Mouse (Mus musculus): ENCODE results near the gene En2. TPM values are rescaled to one million over a fixed set of nuclear protein-coding genes. Genes with fewer than 3 reads are reported as not detected.

En2 gene
- polyA plus RNA-seq, 1 experiment from 2014 or later: not detected

DNA sequence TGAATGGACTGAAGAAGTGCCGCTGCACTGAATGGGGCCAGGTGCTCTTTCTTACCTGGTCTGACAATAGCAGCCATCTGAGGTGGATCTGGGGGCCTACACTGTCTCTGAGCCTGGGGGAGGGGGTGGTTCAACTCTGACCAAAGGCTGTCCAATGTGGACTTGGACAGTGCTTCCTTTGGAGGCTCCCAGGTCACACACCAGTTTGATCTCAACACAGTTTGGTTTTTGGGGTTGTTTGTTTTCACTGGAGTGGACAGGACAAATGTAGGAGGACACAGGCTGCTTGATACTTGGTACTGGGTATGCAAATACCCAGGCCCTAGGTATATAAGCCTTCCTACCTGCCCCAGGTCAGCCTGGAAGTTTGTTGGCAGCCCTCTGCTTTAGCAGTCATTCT is 8.2 kb downstream of the En2 start:
- Histone ChIP-seq H3K4me2 (no peak overlapping the region), H3K27me3 (replicated peaks) (peaks cover 90% of the 10 kb centered on the region), H3K27ac (no peak overlapping the region), H3K4me1 (no peaks in the 10 kb centered on the region), H3K9me3 (no peaks in the 10 kb centered on the region), H3K4me3 (replicated peaks) (no peak overlapping the region), H3K9ac (no peak overlapping the region), H3K36me3 (no peaks in the 10 kb centered on the region)
- ATAC-seq (ENCODE audit: insufficient read depth, low FRiP score, low read depth): no peak
- WGBS: 5% methylated on average over 1 of the region's 1 CpGs

DNA sequence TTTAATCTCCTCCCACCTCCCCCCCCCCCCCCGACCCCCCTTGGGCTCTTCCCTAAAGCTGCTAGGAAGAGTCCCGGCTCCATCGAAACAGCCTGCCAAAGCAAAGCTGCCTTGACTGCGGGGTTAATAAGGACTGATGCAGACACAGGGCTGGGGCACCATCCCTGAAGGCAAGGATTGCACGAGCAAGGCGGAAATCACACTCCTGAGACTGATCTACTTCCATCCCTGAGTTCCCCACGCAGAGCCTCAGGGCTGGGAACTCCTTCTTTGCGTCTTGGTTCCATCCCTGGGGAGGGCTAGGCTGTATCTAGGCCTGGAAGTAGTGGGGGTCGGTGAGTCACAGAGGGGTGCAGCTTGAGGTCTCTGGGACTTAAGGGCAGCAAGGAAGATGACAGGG is 8.6 kb downstream of the En2 start:
- no peak overlapping the region for H3K27ac ChIP-seq
- under 1% methylated on average over 9 of the region's 9 CpGs for WGBS
- no peak overlapping the region for H3K4me3 ChIP-seq (replicated peaks)
- H3K9ac ChIP-seq: no peak overlapping the region
- no peaks in the 10 kb centered on the region for H3K36me3 ChIP-seq
- peaks cover 90% of the 10 kb centered on the region for H3K27me3 ChIP-seq (replicated peaks)
- no peak overlapping the region for H3K4me2 ChIP-seq
- H3K9me3 ChIP-seq: no peaks in the 10 kb centered on the region
- ATAC-seq (ENCODE audit: insufficient read depth, low FRiP score, low read depth): no peak
- no peaks in the 10 kb centered on the region for H3K4me1 ChIP-seq

DNA sequence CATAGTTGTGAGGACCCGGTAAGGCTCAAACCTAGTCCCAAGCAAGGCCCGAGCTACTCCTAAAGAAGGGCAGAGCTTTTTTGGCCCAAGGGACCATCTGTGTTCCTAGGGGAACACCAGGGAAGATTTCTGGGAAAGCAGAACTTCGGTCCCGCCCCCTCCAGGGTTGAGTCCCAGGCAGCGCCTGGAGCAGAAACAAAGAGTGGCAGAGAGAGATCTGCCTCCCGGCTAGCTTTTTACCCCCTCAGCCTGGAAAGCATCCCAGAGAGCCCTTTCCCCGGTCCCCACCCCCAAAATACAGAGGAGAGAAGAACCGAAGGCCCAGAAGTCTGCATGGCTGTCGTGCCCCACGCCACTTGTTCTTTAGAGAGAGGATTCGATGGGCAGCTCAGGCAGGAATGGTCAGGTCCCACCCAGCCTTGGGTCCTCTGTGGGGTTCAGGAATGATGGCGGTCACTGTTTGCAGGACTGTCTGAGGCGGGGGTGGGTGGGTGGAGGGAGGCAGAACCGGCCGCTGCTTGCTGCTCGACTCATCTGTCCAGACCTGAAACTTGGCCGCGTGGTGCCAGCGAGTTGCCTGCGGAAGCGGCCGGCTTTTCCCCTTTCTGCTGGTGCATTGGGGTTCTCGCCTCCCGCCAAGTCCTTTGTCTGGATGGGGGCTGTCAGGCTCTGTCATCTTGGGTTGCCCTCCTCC is 9.5 kb downstream of the En2 start:
- Histone ChIP-seq H3K4me3 (replicated peaks) (no peak overlapping the region), H3K9ac (no peak overlapping the region), H3K4me2 (no peak overlapping the region), H3K27ac (no peak overlapping the region), H3K36me3 (no peaks in the 10 kb centered on the region), H3K27me3 (replicated peaks) (peaks cover 85% of the 10 kb centered on the region), H3K4me1 (no peaks in the 10 kb centered on the region), H3K9me3 (no peaks in the 10 kb centered on the region)
- WGBS: 1% methylated on average over 24 of the region's 24 CpGs
- ATAC-seq (ENCODE audit: insufficient read depth, low FRiP score, low read depth): no peak

DNA sequence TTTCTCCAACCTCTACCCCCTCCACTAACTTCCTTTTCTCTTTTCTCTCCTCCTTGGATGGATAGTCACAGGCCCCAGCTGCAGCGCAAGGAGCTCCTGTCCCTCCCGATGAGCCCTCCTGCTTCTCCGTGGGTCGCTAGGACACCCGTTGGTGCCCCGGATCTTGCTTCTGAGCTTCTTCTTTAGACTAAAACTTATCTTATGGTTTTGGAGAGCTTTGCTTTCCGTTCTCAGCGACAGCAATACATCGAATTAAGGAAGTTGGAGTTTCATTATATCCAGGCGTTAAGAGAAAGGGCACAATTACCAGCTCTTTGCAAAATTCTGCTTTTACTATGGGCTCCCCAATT is 10.1 kb downstream of the En2 start:
- Histone ChIP-seq H3K27ac (no peak overlapping the region), H3K36me3 (no peaks in the 10 kb centered on the region), H3K9ac (no peak overlapping the region), H3K9me3 (no peaks in the 10 kb centered on the region), H3K4me3 (replicated peaks) (no peak overlapping the region), H3K27me3 (replicated peaks) (peaks cover 85% of the 10 kb centered on the region), H3K4me2 (no peak overlapping the region), H3K4me1 (no peaks in the 10 kb centered on the region)
- ATAC-seq (ENCODE audit: insufficient read depth, low FRiP score, low read depth): no peak
- WGBS: 4% methylated on average over 10 of the region's 10 CpGs

DNA sequence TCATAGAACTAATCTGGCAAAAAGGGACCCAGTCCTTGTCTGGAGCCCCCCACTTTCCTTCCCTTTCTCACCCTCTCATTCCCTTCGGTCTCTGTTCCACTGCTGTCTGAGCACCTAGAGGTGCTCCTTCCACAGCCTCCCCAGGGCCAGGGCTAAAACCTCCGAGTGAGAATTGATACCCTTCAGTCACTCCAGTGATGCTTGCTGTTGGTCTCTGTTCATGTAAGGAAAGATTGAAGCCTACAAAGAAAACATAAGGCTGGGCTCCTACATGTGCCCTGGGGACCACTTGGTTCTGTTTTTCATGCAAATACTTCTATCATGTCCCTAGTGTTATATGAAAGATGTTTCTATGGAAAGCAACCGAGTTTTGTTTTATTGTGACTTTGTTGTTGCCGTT is 10.5 kb downstream of the En2 start:
- Histone ChIP-seq H3K9me3 (no peaks in the 10 kb centered on the region), H3K9ac (no peak overlapping the region), H3K4me2 (no peak overlapping the region), H3K4me1 (no peaks in the 10 kb centered on the region), H3K4me3 (replicated peaks) (no peak overlapping the region), H3K27me3 (replicated peaks) (peaks cover 84% of the 10 kb centered on the region), H3K27ac (no peak overlapping the region), H3K36me3 (no peaks in the 10 kb centered on the region)
- 12% methylated on average over 4 of the region's 4 CpGs for WGBS
- ATAC-seq (ENCODE audit: insufficient read depth, low FRiP score, low read depth): no peak

DNA sequence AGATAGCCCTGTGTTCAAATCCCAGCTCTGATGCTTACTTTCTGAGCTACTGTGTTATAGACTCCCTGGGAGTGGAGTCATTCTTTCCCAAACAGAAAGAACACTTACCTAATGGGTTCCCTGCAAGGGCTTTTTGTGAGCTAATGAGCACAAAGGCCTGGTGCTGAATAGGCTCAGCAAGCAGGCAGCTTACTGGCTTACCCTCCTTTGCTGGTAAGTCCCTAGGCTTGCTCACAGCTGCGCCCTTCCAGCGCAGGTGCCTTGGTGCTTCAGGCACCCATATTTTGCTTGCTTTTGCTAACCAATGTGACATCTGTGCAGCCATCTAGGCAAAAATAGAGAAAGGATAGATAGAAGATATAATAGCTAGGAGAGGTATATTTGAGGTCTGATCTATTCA is 11.1 kb downstream of the En2 start:
- Histone ChIP-seq H3K9ac (no peak overlapping the region), H3K4me2 (no peak overlapping the region), H3K36me3 (no peaks in the 10 kb centered on the region), H3K9me3 (no peaks in the 10 kb centered on the region), H3K27me3 (replicated peaks) (peaks cover 81% of the 10 kb centered on the region), H3K27ac (no peak overlapping the region), H3K4me3 (replicated peaks) (no peak overlapping the region), H3K4me1 (no peaks in the 10 kb centered on the region)
- WGBS: 3% methylated on average over 2 of the region's 2 CpGs
- no peak for ATAC-seq (ENCODE audit: insufficient read depth, low FRiP score, low read depth)

DNA sequence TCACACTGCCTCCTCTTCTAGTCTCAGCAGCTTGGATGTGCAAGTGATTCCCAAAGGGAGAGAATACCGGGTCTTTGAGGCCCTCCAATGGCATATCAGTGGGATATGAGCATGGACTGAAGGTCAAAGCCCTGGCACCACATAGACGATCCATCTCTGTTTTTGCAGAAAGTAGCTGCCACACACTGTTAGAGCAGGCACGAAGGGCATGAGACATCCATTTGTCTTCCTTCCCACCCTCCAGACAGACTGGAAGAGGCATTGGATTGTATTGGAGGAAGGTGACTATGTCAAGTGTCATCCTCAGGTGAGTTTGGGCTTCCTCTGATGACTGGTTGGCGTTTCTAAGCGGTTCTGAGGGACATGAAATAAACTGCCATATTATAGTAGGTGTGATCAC is 12.8 kb downstream of the En2 start:
- Histone ChIP-seq H3K4me2 (no peak overlapping the region), H3K27ac (no peak overlapping the region), H3K4me3 (replicated peaks) (no peak overlapping the region), H3K36me3 (no peaks in the 10 kb centered on the region), H3K27me3 (replicated peaks) (peaks cover 66% of the 10 kb centered on the region), H3K4me1 (no peaks in the 10 kb centered on the region), H3K9me3 (no peaks in the 10 kb centered on the region), H3K9ac (no peak overlapping the region)
- no peak for ATAC-seq (ENCODE audit: insufficient read depth, low FRiP score, low read depth)
- 28% methylated on average over 5 of the region's 5 CpGs for WGBS

DNA sequence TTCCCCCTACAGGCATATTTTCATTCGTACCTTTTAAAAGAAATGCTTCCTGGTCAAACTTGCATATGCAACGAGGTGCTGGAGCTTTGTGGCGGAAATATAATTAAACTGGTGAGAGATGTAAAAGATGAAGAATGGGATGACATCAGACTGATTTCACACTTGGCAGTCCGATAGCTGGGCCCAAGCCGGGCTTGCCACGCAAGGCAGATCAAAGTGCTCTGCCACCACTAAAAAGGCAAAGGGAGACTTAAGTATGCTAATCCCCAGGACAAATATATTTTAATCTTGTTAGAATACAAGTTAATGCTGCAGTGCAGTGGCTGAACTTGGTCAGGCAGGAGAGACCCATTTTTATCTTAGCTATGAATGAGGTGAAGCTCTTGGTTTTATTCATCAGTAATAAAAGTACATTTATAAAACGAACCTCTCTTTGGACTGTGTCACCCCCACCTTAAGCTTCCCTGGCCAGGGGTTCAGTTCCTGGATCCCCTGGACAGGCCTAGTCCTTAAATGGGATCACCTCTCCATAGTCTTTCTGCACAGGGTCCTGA is 13.8 kb downstream of the En2 start:
- Histone ChIP-seq H3K4me2 (no peak overlapping the region), H3K4me1 (no peaks in the 10 kb centered on the region), H3K27me3 (replicated peaks) (peaks cover 56% of the 10 kb centered on the region), H3K9me3 (no peaks in the 10 kb centered on the region), H3K4me3 (replicated peaks) (no peak overlapping the region), H3K9ac (no peak overlapping the region), H3K27ac (no peak overlapping the region), H3K36me3 (no peaks in the 10 kb centered on the region)
- 34% methylated on average over 7 of the region's 7 CpGs for WGBS
- no peak for ATAC-seq (ENCODE audit: insufficient read depth, low FRiP score, low read depth)

DNA sequence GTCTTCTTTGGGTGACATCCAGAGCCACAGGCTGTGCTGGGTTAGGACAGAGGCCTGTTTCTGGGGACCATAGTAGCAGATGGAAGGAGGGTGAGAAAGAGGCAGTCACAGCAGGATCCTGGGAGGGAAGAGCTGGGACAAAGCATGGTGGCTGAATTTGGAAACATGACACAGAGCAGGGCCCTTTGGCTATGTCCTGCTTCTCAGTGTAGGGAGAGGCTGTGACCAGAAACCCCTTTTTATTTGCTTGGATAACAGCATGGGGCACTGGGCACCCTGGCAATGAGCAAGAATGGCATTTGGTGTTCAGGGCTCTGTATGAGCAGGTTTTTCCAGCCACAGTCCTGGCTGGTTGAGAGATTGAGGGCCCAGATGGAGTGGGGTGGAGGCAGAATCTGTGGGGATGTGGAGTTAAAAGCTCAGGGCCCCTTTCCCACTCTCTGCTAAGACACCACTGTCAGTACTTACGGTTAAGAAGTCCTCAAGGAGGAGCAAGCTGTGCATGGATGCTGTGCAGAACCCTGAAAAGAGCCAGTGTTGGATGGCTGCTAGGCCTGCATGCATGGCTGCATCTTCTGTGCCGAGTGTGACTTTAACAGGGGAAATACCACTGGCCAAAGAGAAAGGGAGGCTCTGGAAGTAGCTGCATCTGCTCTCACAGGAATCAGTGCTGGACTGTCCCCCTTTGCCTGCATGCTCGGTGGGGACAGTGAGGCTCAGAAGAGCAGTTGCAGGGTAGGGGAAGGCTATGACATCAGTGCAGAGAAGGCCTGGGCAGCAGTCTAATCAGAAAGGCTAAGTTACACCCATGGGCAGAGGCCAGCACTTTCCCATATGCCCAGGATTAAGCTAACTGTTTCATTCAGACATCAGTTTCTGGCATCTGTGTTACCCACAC is 26.0 kb downstream of the En2 start:
- Histone ChIP-seq H3K4me3 (replicated peaks) (no peak overlapping the region), H3K9me3 (no peaks in the 10 kb centered on the region), H3K27ac (no peak overlapping the region), H3K9ac (no peak overlapping the region), H3K27me3 (replicated peaks) (no peaks in the 10 kb centered on the region), H3K4me2 (no peak overlapping the region), H3K36me3 (no peaks in the 10 kb centered on the region), H3K4me1 (no peaks in the 10 kb centered on the region)
- no peak for ATAC-seq (ENCODE audit: insufficient read depth, low FRiP score, low read depth)
- WGBS: 51% methylated on average over 3 of the region's 3 CpGs

DNA sequence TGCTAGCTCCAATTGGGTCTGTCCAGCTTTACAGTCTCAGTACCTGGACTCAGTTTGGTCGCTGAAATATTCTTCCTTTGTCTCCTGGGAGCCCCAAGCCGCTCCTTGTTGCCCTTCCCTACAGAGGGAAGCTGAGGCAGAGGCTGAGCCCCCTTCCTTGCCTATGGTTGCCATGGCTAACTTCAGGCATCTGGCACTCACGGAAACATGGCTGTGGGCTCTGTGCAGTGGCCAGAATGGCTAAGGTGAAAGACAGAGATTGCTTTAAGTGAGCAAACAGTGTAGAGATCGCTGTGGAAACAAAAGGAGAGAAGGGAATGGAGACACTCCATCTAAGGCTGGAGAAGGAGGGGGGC is 26.6 kb downstream of the En2 start:
- Histone ChIP-seq H3K9ac (no peak overlapping the region), H3K36me3 (no peaks in the 10 kb centered on the region), H3K4me2 (no peak overlapping the region), H3K27me3 (replicated peaks) (no peaks in the 10 kb centered on the region), H3K9me3 (no peaks in the 10 kb centered on the region), H3K4me1 (no peaks in the 10 kb centered on the region), H3K4me3 (replicated peaks) (no peak overlapping the region), H3K27ac (no peak overlapping the region)
- ATAC-seq (ENCODE audit: insufficient read depth, low FRiP score, low read depth): no peak
- WGBS: 60% methylated on average over 4 of the region's 4 CpGs

DNA sequence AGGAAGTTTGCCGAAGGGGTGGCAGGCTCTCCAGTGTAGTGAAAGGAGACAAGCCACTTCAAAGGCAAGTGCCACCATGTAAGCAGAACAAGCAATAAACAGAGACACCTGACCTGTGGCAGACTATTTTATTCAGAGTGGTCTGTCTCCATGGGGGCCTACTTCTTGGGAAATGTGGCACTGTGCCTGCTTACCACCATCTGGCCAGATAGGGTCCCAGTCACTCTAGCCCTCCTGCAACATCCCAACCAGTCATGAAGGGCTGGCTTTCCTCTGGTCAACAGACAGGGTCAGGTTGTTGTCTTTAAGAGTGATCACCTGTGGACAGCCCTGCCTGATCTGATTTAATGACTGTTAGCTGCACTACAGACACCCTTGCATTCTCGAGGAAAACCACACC is 30.0 kb downstream of the En2 start:
- Histone ChIP-seq H3K4me1 (no peaks in the 10 kb centered on the region), H3K9me3 (no peaks in the 10 kb centered on the region), H3K27ac (no peak overlapping the region), H3K36me3 (no peaks in the 10 kb centered on the region), H3K9ac (no peak overlapping the region), H3K4me2 (no peak overlapping the region), H3K4me3 (replicated peaks) (no peak overlapping the region), H3K27me3 (replicated peaks) (no peaks in the 10 kb centered on the region)
- ATAC-seq (ENCODE audit: insufficient read depth, low FRiP score, low read depth): no peak; the same call in 1 of the 2 replicates
- WGBS: 41% methylated on average over 2 of the region's 2 CpGs

DNA sequence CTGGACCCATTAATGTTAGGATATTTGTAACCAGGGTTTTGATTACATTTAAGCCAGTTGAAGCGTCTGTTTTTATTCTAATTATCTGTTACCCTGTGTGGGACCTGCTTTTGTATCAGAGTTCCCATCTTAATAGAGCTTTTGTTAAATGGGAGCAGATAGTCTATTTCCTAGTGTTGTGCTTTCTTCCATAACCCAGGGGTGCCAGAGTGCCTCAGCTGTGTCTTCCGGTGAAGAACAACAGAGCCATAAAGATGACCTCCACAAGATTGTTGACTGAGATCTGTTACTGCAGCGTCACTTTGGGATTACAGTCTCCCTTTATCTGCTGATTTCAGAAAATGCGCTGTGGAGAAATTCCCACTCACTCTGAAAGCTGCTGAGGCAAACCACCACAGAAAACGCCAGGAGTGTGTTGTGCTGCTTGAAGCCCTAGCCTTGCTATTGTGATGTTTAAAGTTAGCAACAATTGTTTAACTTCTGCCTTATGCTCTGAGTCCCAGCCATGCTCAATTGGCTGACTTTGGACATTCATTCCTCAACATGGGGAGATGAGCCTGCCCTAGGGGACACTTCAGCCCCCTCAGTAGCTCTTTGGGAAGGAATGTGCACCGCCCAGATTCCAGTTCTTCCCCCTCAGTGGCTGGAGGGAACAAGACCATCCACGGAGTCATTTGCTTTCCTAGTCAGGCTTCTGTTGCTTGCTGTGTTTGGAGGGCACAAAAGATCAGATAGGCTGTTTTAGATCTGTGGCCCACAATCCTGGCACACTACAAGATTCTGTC is 33.8 kb downstream of the En2 start:
- H3K27me3 ChIP-seq (replicated peaks): peaks cover 15% of the 10 kb centered on the region; the same call in 1 of the 2 replicates

More for the DNA sequence above, 33.8 kb downstream of the En2 start:
- H3K4me1 ChIP-seq: no peaks in the 10 kb centered on the region
- ATAC-seq (ENCODE audit: insufficient read depth, low FRiP score, low read depth): no peak
- no peak overlapping the region for H3K9ac ChIP-seq
- H3K4me3 ChIP-seq (replicated peaks): no peak overlapping the region
- 41% methylated on average over 7 of the region's 7 CpGs for WGBS
- no peak overlapping the region for H3K27ac ChIP-seq
- H3K4me2 ChIP-seq: no peak overlapping the region
- no peaks in the 10 kb centered on the region for H3K36me3 ChIP-seq
- H3K9me3 ChIP-seq: no peaks in the 10 kb centered on the region

All from stomach, embryonic 15.5 days (tissue).